Mouse (Mus musculus) urinary bladder, adult 2 months (tissue): ENCODE measurements at regions not wholly inside any gene's neighbourhood (a gene's known extent, or its start where the extent isn't known, plus 50 kb on each side); places are given as distances from the start of the nearest gene placed in this dataset.
"Not testable (repeated sequence)": the region's sequence is repeated elsewhere in the genome, so short reads cannot be mapped to it uniquely, and the experiment has no call there.

ENCODE experiments used
- DNase-seq: peaks from one replicate; pipeline ENCODE4 v3.0.0; 2022; ENCODE audit warnings: low spot score

GRCm38 (mm10) chr6:117678877-117679276 is 162.1 kb upstream of the Zfp637 start:
- no peak for DNase-seq

GRCm38 (mm10) chr6:117686212-117686611 is 154.8 kb upstream of the Zfp637 start:
- no peak for DNase-seq

GRCm38 (mm10) chr6:117687045-117687444 is 153.9 kb upstream of the Zfp637 start:
- peak; percentile 45 for DNase-seq

- DNase-seq = no peak
Measured at GRCm38 (mm10) chr6:117688664-117689178, 152.3 kb upstream of the Zfp637 start.

GRCm38 (mm10) chr6:117700286-117700685 is 140.7 kb upstream of the Zfp637 start:
- no peak for DNase-seq

GRCm38 (mm10) chr6:117701547-117701946 is 139.4 kb upstream of the Zfp637 start:
- DNase-seq = no peak

- DNase-seq = no peak
Measured at GRCm38 (mm10) chr6:117706006-117706405, 135.0 kb upstream of the Zfp637 start.

GRCm38 (mm10) chr6:117709212-117709611 is 131.8 kb upstream of the Zfp637 start:
- no peak for DNase-seq

GRCm38 (mm10) chr6:117715056-117715777 is 125.8 kb upstream of the Zfp637 start:
- DNase-seq = no peak

GRCm38 (mm10) chr6:117716422-117716821 is 124.6 kb upstream of the Zfp637 start:
- not testable (repeated sequence) for DNase-seq

GRCm38 (mm10) chr6:117752338-117752737 is 88.6 kb upstream of the Zfp637 start:
- not testable (repeated sequence) for DNase-seq

- DNase-seq = not testable (repeated sequence)
Measured at GRCm38 (mm10) chr6:117755682-117756081, 85.3 kb upstream of the Zfp637 start.

GRCm38 (mm10) chr6:117756176-117756575 is 84.8 kb upstream of the Zfp637 start:
- DNase-seq = no peak

- not testable (repeated sequence) for DNase-seq
Measured at GRCm38 (mm10) chr6:117758516-117758915, 82.5 kb upstream of the Zfp637 start.

GRCm38 (mm10) chr6:117771506-117771905 is 69.5 kb upstream of the Zfp637 start:
- DNase-seq = no peak

- DNase-seq = no peak
Measured at GRCm38 (mm10) chr6:117772396-117772795, 68.6 kb upstream of the Zfp637 start.

- no peak for DNase-seq
Measured at GRCm38 (mm10) chr6:117775304-117776050, 65.5 kb upstream of the Zfp637 start.

- DNase-seq = no peak
Measured at GRCm38 (mm10) chr6:117778027-117778426, 63.0 kb upstream of the Zfp637 start.

- DNase-seq = no peak
Measured at GRCm38 (mm10) chr6:117778481-117778880, 62.5 kb upstream of the Zfp637 start.

GRCm38 (mm10) chr6:117779020-117779419 is 62.0 kb upstream of the Zfp637 start:
- no peak for DNase-seq

GRCm38 (mm10) chr6:117788580-117789540 is 52.1 kb upstream of the Zfp637 start:
- DNase-seq = no peak

GRCm38 (mm10) chr6:117790581-117790980 is 50.4 kb upstream of the Zfp637 start:
- no peak for DNase-seq
